Mouse (Mus musculus): ENCODE measurements around the gene Zbtb16. TPM values are rescaled to one million over a fixed set of nuclear protein-coding genes. Genes with fewer than 3 reads are reported as not detected.

Gene Zbtb16
- not detected for polyA plus RNA-seq (2012; fragmentation: generic; extraction: Trizol)

DNA sequence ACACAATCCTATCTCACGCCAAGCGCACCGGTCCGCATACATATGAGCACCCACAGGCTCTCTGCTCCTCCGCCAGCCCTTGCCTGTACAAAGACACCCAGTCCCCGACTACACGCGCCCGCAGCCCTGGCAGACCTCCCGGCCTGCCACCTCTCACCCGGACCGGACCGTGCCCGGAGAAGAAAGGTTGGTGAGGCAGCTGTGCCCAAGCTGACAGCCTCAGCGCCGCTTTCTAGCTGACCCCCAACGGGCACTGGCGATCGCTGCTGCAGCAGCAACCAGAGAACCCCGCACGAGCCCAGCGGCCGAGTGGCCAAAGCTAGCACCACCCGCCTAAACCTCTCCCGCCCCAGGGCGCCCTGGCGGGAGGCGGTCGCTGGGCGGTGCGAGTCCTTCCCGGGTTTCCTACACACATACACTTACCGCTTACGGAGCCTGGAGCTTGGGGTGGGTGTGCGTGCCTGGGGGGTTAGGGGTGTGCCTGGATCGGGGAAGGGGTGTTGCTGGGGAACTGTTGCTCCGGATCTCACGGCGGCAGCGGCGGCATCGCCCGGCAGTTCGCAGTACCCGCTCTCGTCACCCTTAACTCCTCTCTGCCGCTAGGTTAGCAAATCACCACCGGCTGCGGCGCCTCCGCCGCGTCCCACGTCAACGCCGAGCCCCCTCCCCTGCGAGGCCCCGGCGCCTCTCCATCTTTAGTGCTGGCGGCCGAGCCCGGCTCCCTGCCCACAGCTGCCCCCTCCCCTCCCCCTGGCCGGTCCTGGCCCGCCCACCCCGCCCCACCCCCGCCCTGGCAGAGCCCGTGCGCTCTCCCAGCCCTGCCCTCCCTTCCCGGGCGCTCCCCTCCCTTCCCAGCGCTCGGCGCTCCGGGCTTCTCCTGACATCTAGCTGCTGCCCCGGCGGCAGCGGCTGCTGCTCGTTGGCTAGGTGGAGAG lies at the start of gene Zbtb16:
TSS of gene Zbtb16 (minus strand) at position 592 of the 935 bp plus-strand sequence.
- H3ac ChIP-seq (ENCODE audit: control insufficient read depth, insufficient read length), result no peak within 1 kb of the TSS
- peaks cover 29% of the 10 kb centered on the region for H3K27me3 ChIP-seq (ENCODE audit: control insufficient read depth, insufficient read depth, insufficient read length)
- H3K4me2 ChIP-seq (ENCODE audit: low read depth), result no peak within 1 kb of the TSS
- no peak within 1 kb of the TSS for H3K4me3 ChIP-seq
- H3K79me2 ChIP-seq (ENCODE audit: control insufficient read depth, insufficient read depth), result no peaks in the 10 kb centered on the region
- H3K36me3 ChIP-seq (ENCODE audit: control insufficient read depth, insufficient read depth), result no peaks in the 10 kb centered on the region
- TF ChIP-seq POLR2AphosphoS2 (IDR thresholded peaks at IDR 0.05; ENCODE audit: insufficient read length, low read depth), result no peak
- TF ChIP-seq MAX (IDR thresholded peaks at IDR 0.05; ENCODE audit: low read depth), result no peak
- TF ChIP-seq SRF (IDR thresholded peaks at IDR 0.05; ENCODE audit: control insufficient read depth, insufficient read length, low read depth), result no peak
- TF ChIP-seq USF1 (IDR thresholded peaks at IDR 0.05; ENCODE audit: low read depth), result no peak
- no peak for TF ChIP-seq TCF12 (IDR thresholded peaks at IDR 0.05; ENCODE audit: insufficient read depth, poor library complexity, severe bottlenecking)
- no peak for TF ChIP-seq TCF3 (IDR thresholded peaks at IDR 0.05; ENCODE audit: insufficient read length, low read depth)
- TF ChIP-seq POLR2A (IDR thresholded peaks at IDR 0.05; ENCODE audit: insufficient read length, low read depth), result no peak
- TF ChIP-seq REST (IDR thresholded peaks at IDR 0.05; ENCODE audit: insufficient read depth, insufficient read length), result no peak
- no peak for TF ChIP-seq E2F4 (IDR thresholded peaks at IDR 0.05; ENCODE audit: insufficient read depth)
- no peak for TF ChIP-seq MYOD1 (IDR thresholded peaks at IDR 0.05; ENCODE audit: control insufficient read depth in 1 of 3, insufficient read length in 2 of 3, low read depth in 2 of 3)
- TF ChIP-seq MYOG (IDR thresholded peaks at IDR 0.05; ENCODE audit: control insufficient read depth in 1 of 3, insufficient read depth in 1 of 3, insufficient read length in 2 of 3, low read depth in 2 of 3), result no peak
- TF ChIP-seq CEBPB (IDR thresholded peaks at IDR 0.05; ENCODE audit: insufficient read depth, poor library complexity, severe bottlenecking), result no peak

DNA sequence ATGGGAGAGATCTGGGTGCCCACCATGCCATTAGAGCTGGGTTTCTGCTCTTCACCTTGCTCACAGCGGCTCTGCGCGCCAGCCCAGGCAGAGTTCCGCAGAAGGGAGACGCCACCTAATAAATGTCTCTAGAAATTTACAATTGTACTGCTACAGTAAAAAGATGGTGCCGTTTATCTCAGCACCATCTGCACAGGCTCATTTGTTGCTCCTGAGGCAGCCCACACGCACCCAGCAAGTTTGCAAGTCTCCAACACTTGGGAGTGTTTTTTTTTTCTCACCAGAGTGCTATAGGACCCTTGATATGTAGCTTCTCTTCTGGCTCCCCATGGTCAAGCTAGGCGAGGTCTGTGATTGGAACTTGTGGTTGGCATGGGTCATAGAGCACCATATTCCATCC lies 36.9 kb upstream of the Zbtb16 start:
- no peak overlapping the region for H3K4me2 ChIP-seq (ENCODE audit: low read depth)
- TF ChIP-seq E2F4 (IDR thresholded peaks at IDR 0.05; ENCODE audit: insufficient read depth) (no peak), MYOG (IDR thresholded peaks at IDR 0.05; ENCODE audit: control insufficient read depth in 1 of 3, insufficient read depth in 1 of 3, insufficient read length in 2 of 3, low read depth in 2 of 3) (no peak), MAX (IDR thresholded peaks at IDR 0.05; ENCODE audit: low read depth) (no peak), SRF (IDR thresholded peaks at IDR 0.05; ENCODE audit: control insufficient read depth, insufficient read length, low read depth) (no peak), TCF3 (IDR thresholded peaks at IDR 0.05; ENCODE audit: insufficient read length, low read depth) (no peak), POLR2AphosphoS2 (IDR thresholded peaks at IDR 0.05; ENCODE audit: insufficient read length, low read depth) (no peak), USF1 (IDR thresholded peaks at IDR 0.05; ENCODE audit: low read depth) (no peak), CEBPB (IDR thresholded peaks at IDR 0.05; ENCODE audit: insufficient read depth, poor library complexity, severe bottlenecking) (no peak), POLR2A (IDR thresholded peaks at IDR 0.05; ENCODE audit: insufficient read length, low read depth) (no peak), TCF12 (IDR thresholded peaks at IDR 0.05; ENCODE audit: insufficient read depth, poor library complexity, severe bottlenecking) (no peak), REST (IDR thresholded peaks at IDR 0.05; ENCODE audit: insufficient read depth, insufficient read length) (no peak), MYOD1 (IDR thresholded peaks at IDR 0.05; ENCODE audit: control insufficient read depth in 1 of 3, insufficient read length in 2 of 3, low read depth in 2 of 3) (no peak)
- no peak overlapping the region for H3ac ChIP-seq (ENCODE audit: control insufficient read depth, insufficient read length)
- H3K27me3 ChIP-seq (ENCODE audit: control insufficient read depth, insufficient read depth, insufficient read length), result no peaks in the 10 kb centered on the region
- no peak overlapping the region for H3K4me3 ChIP-seq
- no peaks in the 10 kb centered on the region for H3K36me3 ChIP-seq (ENCODE audit: control insufficient read depth, insufficient read depth)
- no peaks in the 10 kb centered on the region for H3K79me2 ChIP-seq (ENCODE audit: control insufficient read depth, insufficient read depth)

DNA sequence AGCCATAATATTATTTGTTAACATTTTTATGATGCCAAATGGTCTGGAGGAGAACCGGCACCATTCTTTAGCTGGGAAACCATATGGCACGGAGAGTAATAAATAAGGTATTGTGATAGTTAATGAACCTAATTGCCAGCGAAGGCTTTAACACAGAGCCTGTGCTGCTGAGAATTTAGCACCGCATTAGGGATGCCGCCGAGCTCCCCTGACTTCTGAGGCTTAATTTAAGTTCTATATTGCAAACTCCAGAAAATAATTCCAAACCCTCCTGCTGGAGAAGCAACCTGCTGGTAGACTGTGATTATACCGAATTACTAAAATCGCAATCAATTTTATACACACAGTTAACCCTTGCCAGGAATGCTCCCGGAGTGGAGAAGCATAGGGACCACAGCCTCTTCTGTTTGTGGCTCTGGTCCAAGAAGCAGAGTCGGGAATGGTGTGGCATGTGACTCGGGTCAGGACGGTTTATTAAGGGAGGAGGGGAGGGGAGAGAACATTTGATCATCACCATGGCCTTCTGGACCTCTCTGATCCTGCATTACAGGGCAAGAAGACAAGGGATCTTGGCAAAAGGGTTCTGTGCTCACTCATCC lies 30.6 kb upstream of the Zbtb16 start:
- Histone ChIP-seq H3K27me3 (ENCODE audit: control insufficient read depth, insufficient read depth, insufficient read length) (peaks cover 4% of the 10 kb centered on the region), H3K4me2 (ENCODE audit: low read depth) (no peak overlapping the region), H3K36me3 (ENCODE audit: control insufficient read depth, insufficient read depth) (no peaks in the 10 kb centered on the region), H3K4me3 (no peak overlapping the region), H3K79me2 (ENCODE audit: control insufficient read depth, insufficient read depth) (no peaks in the 10 kb centered on the region), H3ac (ENCODE audit: control insufficient read depth, insufficient read length) (no peak overlapping the region)
- TF ChIP-seq REST (IDR thresholded peaks at IDR 0.05; ENCODE audit: insufficient read depth, insufficient read length) (no peak), TCF12 (IDR thresholded peaks at IDR 0.05; ENCODE audit: insufficient read depth, poor library complexity, severe bottlenecking) (no peak), MYOD1 (IDR thresholded peaks at IDR 0.05; ENCODE audit: control insufficient read depth in 1 of 3, insufficient read length in 2 of 3, low read depth in 2 of 3) (no peak), POLR2AphosphoS2 (IDR thresholded peaks at IDR 0.05; ENCODE audit: insufficient read length, low read depth) (no peak), MAX (IDR thresholded peaks at IDR 0.05; ENCODE audit: low read depth) (no peak), POLR2A (IDR thresholded peaks at IDR 0.05; ENCODE audit: insufficient read length, low read depth) (no peak), USF1 (IDR thresholded peaks at IDR 0.05; ENCODE audit: low read depth) (no peak), TCF3 (IDR thresholded peaks at IDR 0.05; ENCODE audit: insufficient read length, low read depth) (no peak), E2F4 (IDR thresholded peaks at IDR 0.05; ENCODE audit: insufficient read depth) (no peak), MYOG (IDR thresholded peaks at IDR 0.05; ENCODE audit: control insufficient read depth in 1 of 3, insufficient read depth in 1 of 3, insufficient read length in 2 of 3, low read depth in 2 of 3) (no peak), CEBPB (IDR thresholded peaks at IDR 0.05; ENCODE audit: insufficient read depth, poor library complexity, severe bottlenecking) (no peak), SRF (IDR thresholded peaks at IDR 0.05; ENCODE audit: control insufficient read depth, insufficient read length, low read depth) (no peak)

DNA sequence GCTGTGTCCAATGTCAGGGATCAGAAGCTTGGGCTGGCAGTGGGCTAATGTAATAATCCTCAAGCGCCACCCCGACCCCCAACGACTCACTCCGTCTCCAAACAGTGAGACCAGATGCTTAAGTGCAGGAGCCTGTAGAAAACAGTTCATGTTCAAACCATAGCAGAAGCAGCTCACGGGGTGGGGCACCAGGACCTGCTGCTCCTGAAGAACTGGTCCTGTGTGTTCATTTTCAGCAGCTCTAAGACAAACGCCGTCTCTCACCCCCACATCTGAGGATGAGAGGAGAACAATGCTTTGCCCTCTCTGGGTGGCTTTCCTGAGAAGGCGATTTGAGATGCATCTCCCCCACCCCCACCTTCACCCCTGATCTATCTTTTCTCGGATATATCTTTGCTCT lies 29.2 kb upstream of the Zbtb16 start:
- H3K4me3 ChIP-seq, result no peak overlapping the region
- no peak overlapping the region for H3ac ChIP-seq (ENCODE audit: control insufficient read depth, insufficient read length)
- peaks cover 4% of the 10 kb centered on the region for H3K27me3 ChIP-seq (ENCODE audit: control insufficient read depth, insufficient read depth, insufficient read length)
- H3K79me2 ChIP-seq (ENCODE audit: control insufficient read depth, insufficient read depth), result no peaks in the 10 kb centered on the region
- TF ChIP-seq TCF3 (IDR thresholded peaks at IDR 0.05; ENCODE audit: insufficient read length, low read depth) (no peak), MYOG (IDR thresholded peaks at IDR 0.05; ENCODE audit: control insufficient read depth in 1 of 3, insufficient read depth in 1 of 3, insufficient read length in 2 of 3, low read depth in 2 of 3) (no peak), POLR2AphosphoS2 (IDR thresholded peaks at IDR 0.05; ENCODE audit: insufficient read length, low read depth) (no peak), MYOD1 (IDR thresholded peaks at IDR 0.05; ENCODE audit: control insufficient read depth in 1 of 3, insufficient read length in 2 of 3, low read depth in 2 of 3) (no peak), USF1 (IDR thresholded peaks at IDR 0.05; ENCODE audit: low read depth) (no peak), TCF12 (IDR thresholded peaks at IDR 0.05; ENCODE audit: insufficient read depth, poor library complexity, severe bottlenecking) (no peak), POLR2A (IDR thresholded peaks at IDR 0.05; ENCODE audit: insufficient read length, low read depth) (no peak), MAX (IDR thresholded peaks at IDR 0.05; ENCODE audit: low read depth) (no peak), REST (IDR thresholded peaks at IDR 0.05; ENCODE audit: insufficient read depth, insufficient read length) (no peak), SRF (IDR thresholded peaks at IDR 0.05; ENCODE audit: control insufficient read depth, insufficient read length, low read depth) (no peak), CEBPB (IDR thresholded peaks at IDR 0.05; ENCODE audit: insufficient read depth, poor library complexity, severe bottlenecking) (no peak), E2F4 (IDR thresholded peaks at IDR 0.05; ENCODE audit: insufficient read depth) (no peak)
- no peaks in the 10 kb centered on the region for H3K36me3 ChIP-seq (ENCODE audit: control insufficient read depth, insufficient read depth)
- no peak overlapping the region for H3K4me2 ChIP-seq (ENCODE audit: low read depth)
